Mouse (Mus musculus): Measurements from ENCODE around the gene Zmynd10.
A peak's percentile ranks its signal among the peaks of the same experiment; 100 is the strongest.

Gene Zmynd10

DNA sequence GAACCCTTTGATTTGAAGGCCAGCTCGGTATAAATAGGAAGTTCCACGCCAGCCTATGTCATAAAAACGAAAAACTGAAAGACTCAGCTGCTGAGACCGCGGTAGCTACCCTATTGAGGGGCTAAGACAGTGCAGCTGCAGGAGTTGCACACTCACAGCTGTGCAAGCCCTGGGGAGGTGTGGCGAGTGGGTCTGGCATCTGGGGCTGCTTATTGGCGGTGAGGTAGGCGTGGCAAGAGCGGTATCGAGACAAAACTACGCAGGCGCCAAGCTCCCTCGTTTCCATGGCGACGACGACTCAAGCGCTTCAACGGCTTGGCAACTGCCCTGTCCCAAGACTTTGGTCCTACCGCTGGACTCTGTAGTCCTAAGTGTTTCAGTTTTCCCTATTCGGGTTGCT is at the start of gene Zmynd10:
Gene Zmynd10, plus strand, starts transcription at position 273 of the 400 bp plus-strand sequence.
- DNase-seq (ENCODE audit: low read depth in 1 of 2, low spot score in 2 of 2) = peak; percentile 55 to 60

DNA sequence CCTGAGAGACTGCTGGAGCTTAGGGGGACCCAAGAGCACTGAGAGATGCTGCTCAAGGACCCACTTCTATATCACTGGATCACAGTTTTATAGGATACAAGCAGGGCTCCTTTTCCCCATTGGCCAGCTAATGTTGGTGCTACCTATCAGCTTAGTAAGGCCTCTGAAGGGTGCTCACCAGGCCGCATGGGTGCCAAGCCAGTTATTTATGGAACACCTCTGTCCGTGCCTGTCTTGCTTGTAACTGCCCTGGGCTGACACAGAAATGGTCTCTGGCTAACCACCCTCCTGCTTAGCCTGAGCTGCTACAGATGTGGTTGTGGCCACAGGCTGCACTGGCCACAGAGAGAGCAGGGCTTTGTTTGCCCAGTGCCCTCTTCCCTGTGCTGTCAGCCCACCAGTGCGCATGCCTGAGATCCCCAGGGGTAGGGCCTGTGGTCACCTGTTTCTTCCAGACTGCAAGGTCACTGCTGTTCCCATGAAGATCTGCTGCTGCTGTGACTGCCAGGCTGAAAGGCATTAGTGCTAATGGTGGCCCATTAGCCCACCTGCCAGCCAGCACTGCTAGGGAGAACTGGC is 46.3 kb upstream of the Zmynd10 start:
- DNase-seq (ENCODE audit: low read depth in 1 of 2, low spot score in 2 of 2) = no peak

DNA sequence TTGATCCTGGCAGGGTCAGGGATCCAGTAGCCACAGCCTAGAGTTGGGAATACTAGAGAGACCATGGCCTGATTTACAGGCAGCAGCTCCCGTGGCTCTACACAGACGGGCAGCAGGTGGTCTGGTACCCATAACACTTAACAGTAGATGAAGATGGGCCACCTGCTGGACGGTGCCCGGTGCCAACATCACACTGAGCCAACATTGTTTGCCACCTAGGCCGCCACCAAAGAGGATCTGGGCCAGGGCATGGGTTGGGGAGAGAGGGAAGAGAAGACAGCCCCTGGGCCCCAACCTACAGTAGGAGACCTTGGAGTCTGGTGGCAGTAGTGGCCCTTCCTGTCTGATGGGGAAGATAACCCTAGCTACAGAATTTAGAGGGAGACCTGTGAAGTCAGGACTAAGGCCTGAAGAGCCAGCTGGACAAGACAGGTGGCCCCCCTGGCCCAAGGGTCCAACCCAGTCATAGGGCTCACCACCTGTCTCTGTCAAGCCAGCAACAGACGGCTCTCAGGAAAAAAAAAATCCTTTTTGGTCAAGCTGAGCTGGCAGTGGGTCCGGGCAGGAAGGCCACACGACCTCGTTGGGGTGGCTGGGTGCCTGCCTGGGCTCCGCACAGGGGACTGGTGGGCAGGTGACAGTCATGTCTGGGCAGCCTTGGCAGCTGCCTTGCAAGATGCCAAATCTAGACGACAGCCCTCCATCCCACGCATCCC is 44.8 kb upstream of the Zmynd10 start:
- no peak for DNase-seq (ENCODE audit: low read depth in 1 of 2, low spot score in 2 of 2)

DNA sequence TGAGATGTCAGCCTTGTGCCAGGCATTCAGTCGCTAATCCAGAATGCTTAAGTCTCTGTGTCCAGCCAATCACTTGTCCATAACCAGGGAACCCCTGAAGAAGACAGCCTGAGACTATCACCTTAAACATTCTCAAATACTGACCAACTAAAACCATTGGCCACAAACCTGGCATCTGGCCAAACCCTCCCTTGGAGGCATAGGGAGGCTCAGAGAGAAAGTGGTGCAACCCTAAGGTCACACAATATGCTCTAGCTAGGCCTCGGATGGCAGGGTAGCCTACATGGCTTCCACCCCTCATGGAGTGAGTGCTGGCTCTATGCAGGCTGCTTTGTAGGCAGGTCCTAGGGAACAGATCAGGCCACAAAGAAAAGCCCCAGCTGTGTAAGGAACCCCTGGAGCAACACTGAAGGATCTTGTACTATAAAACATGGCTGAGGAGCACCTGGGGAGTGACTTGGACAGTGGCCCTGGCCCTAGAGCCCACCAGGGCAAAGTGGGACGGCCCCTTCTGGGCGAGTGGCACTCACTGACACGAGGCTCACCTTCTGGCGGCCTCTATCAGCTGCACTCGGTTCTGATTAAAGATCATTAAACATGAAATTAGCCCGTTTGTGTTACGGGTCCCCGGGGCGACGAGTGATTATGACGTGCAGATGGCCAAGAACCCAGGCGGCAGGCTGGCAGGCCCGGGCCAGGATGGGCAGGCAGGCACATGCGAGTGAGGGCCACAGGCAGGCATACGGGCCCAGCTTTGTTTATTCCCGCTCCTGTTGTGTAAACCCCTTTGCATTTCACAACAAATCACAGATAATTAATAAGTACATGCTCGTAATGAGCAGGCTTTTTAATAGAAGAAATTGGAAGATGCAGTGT is 42.2 kb upstream of the Zmynd10 start:
- no peak for DNase-seq (ENCODE audit: low read depth in 1 of 2, low spot score in 2 of 2)

DNA sequence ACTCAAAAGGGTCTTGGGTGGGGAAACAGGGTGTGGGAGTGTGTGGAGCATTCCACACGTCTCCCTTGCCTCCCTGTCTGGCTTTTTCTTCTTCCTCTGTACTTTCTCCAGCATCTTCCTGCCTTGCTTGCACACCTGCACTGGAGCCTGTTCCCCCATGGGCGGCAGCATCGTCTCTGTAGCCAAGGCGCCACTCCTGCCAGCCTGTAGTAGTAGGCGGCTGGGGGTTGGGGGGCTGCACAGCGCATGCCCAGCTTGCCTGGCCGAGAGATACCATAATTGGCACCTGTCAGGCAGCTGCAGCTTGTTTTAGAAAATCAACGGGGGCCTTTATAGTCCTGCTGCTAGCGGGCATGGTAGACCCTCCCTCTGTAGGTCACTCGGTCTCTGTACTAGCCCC is 38.8 kb upstream of the Zmynd10 start:
- no peak for DNase-seq (ENCODE audit: low read depth in 1 of 2, low spot score in 2 of 2)

DNA sequence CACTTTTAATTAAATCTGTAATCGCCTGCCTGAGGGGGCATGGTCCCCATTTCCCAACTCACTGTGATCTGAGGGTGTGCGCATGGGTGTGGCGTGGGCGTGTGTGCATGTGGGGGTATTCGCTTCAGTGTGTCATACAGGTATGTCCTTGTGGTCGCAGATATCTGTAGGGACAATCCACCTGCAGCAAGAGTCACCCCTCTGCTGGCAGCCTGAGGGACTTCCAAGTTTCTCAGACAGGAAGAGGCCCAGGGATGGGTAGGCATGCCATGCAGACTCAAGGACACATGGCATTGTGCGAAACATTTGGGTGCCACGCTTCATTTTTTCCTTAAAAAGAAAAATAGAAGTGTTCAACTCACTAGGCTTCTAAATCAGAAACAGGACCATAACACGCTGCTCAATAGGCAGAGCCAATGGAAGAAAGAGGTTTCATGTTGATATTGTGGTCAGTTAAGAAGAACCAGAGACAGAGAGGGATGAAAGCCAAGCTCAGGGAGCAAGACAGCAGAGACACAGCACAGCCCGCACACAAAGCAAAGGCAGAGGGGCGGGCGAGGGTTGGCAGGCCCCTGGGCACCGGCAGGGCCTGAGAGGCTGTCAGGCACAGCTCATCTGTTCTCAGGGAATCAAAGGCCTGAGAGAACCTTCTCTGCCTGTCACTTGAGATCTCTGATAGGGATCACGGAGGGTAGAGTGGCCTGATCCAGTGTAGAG is 36.6 kb upstream of the Zmynd10 start:
- DNase-seq (ENCODE audit: low read depth in 1 of 2, low spot score in 2 of 2) = no peak

DNA sequence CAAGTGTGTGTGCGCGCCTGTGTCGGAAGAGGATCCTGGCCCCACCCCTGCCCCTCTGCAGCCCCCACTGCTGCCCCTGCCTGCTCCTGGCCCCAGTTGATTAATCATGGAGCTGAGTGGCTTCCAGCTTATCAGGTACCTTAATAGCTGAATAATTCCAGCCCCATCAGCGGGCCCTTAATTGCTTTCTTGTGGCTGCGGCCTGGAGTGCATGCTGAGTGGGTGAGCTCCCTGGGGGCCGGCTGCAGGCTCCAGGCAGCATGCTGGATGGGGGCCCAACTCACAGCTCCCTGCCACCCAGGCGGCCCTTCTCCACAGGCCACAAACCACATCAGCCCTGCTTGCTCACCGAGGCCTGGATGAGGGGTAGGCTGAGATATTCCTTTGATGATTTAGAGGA is 35.7 kb upstream of the Zmynd10 start:
- no peak for DNase-seq (ENCODE audit: low read depth in 1 of 2, low spot score in 2 of 2)

DNA sequence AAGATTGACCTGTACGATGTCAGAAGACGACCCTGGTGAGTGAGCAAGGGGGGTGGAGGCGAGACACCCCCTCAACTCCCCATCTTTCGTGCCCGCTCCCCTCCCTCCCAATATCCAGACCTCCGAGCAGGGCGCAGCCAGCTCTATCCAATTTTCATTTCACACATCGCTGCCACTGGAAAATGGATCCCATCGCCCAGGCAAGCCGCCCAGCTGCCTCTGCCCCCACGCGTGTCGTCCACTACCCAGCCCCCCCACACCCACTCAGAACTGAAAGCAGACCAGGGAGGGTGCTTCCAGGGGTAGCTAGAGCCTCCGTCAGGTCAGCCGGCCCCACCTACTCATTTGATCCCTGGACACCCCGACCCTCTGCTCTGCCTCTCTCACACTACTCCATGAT is 34.8 kb upstream of the Zmynd10 start:
- no peak for DNase-seq (ENCODE audit: low read depth in 1 of 2, low spot score in 2 of 2)

DNA sequence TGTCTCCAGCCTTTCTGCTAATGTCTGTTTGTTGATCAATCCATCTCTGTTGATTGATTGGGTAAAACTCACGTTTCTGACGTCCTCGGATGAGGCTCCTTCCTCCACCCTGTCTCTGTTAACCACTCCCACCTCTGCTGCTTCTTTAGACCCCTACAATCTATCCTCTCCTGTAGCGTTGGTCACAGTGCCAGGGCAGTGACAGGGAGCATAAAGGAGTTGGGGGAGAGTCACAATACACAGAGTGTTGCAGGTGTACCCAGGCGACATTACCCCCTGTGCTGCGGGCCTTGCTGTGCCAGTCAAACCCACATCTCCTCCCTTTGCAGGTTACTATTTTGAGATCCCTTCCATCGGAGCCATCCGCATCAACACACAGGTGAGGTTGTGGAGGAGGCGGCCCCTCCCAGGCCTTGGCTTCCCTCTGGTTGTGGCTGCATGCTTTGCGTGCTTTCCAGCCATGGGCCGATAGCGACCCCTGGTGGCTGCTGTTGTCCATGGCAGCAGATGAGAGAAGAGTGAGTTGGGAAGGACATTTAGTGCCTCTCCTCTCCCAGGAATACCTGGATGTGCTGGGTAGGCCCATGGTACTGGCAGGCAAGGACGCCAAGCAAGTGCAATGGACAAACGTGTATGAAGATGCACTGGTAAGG is 32.7 kb upstream of the Zmynd10 start:
- DNase-seq (ENCODE audit: low read depth in 1 of 2, low spot score in 2 of 2) = peak; percentile 29 to 64

DNA sequence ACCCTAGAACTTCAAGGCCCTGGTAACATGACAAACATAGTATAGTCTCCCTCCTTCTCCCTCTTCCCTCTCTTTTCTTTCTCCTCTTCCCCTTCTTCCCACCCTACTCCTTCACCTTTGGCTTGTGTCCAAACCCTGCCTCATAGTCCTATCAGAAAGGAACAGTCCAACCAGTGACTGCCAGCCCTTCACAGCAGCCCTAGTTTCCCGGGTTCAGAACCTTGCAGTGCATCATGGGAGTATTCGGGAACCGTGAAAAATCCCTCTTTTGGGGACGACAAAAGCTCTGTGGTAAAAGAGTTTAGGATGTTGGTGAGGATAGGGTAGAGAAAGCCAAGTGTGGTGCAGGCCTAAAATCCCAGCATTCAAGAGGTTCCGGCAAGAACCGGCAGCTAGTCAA is 26.8 kb upstream of the Zmynd10 start:
- no peak for DNase-seq (ENCODE audit: low read depth in 1 of 2, low spot score in 2 of 2)

DNA sequence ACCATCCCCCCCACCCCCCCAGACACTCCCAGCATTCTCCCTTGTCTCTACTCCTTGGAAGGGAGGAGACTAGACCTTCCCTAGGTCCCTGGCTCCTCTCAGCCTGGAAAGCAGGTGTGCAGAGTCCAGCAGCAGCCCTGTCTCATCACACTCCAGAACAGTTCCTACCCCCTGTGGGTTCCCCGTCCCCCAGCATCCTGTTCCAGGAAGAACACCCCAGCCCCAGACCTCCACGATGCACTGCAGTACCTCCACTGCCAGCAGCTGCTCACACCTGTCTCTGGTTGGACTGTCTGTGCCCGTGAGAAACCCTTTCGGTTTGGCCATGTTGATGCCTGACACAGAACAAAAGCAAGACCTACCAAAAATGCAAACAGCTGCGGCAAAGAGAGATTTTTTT is 25.9 kb upstream of the Zmynd10 start:
- DNase-seq (ENCODE audit: low read depth in 1 of 2, low spot score in 2 of 2) = no peak

DNA sequence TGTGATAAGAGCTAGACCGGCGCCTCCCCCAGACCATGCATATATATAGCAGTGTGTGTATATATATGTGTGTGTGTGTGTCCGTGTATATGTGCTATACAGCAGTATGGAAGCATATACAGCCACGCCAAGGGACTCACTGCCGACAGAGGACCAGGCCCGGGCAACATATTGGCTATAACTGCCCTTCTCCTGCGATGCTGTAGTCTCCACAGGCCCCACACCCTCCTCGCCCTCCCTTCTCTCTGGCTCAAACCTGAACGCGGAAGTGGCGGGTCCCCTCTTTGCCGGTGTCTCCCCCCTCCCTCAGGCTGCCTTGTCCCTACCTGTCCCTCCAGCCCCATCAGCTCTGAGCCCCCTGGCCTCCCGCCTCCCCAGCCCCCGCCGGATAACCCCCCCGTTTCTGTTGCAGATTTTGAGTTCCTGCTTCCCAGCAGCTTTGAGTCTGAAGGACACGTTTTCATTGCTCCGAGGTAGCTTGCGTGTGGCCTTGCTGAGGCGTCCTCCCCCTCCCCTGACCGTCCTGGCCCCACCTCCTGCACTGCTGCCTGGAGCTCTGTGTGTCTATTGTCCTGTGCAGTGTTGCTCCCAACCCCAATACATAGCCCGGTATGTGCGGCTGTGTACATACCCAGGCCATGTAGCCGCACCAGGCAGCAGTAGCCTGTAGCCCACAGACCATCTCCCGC is 25.2 kb upstream of the Zmynd10 start:
- no peak for DNase-seq (ENCODE audit: low read depth in 1 of 2, low spot score in 2 of 2)

DNA sequence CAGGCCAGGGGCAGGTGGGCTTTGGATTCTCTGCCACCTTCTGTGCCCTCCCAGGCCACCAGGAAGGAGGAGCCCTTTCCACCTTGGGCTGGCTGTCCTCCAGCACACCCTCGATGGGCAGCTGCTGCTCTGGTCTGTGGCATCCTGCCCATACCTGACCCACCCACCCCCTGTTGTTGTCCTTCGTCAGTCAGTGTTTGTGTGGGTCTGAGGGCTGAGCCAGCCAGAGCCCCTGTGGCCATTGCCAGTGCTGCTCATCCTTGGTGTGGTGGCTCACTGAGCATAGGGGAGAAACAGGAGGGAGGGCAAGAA is 24.7 kb upstream of the Zmynd10 start:
- DNase-seq (ENCODE audit: low read depth in 1 of 2, low spot score in 2 of 2) = no peak

DNA sequence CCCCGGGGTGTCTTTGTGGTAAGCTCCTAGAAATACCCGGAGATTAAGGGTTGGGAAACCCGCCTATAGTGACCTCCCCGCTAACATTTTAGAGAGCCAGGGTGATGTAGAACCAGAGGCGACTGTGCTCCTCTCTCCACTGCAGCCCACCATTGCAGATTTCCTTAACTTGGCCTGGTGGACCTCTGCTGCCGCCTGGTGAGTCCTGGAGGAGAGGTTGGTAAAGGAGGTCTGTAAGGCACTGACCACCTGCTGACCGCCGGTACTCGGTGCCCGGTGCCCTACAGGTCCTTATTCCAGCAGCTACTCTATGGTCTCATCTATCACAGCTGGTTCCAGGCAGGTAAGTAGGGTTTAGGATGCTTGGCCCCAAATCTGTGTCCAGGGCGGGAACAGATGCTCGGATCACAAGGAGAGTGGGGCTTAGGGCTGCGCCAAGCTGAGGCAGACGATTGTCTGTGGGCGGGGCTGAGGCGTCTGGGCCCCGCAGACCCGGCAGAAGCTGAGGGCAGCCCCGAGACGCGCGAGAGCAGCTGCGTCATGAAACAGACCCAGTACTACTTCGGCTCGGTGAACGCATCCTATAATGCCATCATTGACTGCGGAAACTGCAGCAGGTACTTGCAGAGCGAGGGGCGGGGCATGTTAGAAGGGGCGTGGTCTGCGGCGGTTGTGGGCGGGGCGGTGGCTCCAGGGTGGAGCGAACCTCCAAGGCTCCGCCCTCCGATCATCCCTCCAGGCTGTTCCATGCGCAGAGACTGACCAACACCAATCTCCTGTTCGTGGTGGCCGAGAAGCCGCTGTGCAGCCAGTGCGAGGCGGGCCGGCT is 20.7 kb upstream of the Zmynd10 start:
- DNase-seq (ENCODE audit: low read depth in 1 of 2, low spot score in 2 of 2) = peak in 1 of 2 experiments; percentile 58

DNA sequence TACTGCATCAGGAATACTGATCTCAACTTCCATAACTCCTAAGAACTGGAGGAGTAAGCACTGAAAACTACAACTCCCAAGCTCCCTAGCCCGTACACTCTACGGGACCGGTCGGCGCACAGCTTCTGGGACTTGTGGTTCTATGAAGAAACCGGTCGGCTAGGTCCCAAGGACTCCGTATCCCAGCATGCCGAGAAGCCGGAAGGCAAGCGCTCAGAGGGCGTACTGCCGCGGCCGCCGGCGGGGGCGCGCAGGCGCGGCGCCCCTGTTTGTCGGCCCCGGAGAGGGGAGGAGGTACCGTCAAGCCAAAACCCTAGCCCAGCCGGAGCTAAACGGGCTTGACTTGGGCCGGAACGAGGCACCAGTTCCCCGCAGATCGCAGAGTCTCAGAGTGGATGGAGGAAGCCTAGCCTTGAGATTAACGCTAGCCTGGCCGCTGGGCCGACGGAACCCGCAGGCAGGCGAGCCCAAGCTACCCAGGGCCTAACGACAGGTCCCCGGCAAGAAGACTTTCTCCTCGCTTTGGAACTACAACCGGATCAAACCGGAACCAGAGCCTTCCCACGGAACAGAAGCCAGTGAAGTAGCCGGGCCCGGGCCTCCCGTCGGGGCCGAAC is 13.2 kb upstream of the Zmynd10 start, which contains the start of gene Tmem115:
Gene Tmem115, plus strand, starts transcription at position 155 of the 617 bp plus-strand sequence.
- DNase-seq (ENCODE audit: low read depth in 1 of 2, low spot score in 2 of 2) = peak; percentile 74 to 76

DNA sequence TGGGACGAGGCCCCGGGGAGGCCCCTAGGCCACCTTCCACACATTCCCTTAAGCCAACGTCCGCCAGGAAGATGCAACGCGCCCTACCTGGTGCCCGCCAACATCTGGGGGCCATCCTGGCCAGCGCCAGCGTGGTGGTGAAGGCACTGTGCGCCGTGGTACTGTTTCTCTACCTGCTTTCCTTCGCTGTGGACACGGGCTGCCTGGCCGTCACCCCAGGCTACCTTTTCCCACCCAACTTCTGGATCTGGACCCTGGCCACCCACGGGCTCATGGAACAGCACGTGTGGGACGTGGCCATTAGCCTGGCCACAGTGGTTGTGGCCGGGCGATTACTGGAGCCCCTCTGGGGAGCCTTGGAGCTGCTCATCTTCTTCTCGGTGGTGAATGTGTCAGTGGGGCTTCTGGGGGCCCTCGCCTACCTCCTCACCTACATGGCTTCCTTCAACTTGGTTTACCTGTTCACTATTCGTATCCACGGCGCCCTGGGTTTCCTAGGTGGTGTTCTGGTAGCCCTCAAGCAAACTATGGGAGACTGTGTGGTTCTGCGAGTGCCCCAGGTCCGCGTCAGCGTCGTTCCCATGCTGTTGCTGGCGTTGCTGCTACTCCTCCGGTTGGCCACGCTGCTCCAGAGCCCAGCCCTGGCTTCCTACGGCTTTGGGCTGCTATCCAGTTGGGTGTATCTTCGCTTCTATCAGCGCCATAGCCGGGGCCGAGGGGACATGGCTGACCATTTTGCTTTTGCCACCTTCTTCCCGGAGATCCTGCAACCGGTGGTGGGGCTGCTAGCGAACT is 12.5 kb upstream of the Zmynd10 start:
- DNase-seq (ENCODE audit: low read depth in 1 of 2, low spot score in 2 of 2) = no peak

DNA sequence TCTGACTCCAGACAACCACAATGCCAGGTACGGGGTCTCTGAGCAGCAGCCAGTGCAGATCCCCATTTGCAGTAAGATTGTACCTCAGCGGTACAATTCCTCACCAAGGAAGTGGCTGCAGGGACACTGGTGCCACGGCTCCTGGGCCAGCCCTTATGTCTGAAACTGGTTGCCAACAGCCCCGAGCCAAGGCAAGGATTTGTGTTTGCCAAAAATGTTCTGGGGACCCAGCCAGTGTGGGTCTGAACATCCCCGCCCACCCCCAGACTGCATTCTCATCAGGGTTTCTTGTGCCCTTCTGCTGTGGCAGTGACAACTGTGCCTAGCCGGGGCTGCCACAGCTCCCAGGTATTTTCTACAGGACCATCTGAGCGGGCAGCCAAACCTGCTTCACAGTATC is 8.9 kb upstream of the Zmynd10 start:
- no peak for DNase-seq (ENCODE audit: low read depth in 1 of 2, low spot score in 2 of 2)

DNA sequence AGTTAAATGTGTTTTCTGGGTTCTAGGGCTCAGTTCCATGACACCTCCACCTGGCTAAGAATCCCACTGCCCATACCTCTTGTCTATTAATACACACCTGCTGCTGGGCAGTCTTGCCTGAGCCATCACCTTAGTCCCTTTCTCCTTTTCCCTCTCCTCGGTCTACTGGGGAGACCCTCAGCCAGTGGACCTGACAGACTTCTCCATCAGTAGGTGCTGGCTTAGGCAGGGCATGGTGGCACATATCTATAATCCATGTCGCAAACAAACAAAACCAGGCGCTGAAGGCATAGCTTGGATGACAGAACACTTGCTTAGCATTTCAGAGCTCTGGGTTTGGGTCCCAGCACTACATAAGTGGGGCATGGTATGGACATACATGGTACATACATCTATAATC is 8.4 kb upstream of the Zmynd10 start:
- DNase-seq (ENCODE audit: low read depth in 1 of 2, low spot score in 2 of 2) = no peak

Data from monocyte, adult 2 months (primary cell).